Mouse (Mus musculus): ENCODE results near the gene Gm14325.
"Not testable (repeated sequence)": the region's sequence is repeated elsewhere in the genome, so short reads cannot be mapped to it uniquely, and the experiment has no call there.

GRCm38 (mm10) chr2:177821952-177822351 is 18.2 kb downstream of the Gm14325 start:
- peak; percentile 38 for TF ChIP-seq CTCF (IDR thresholded peaks at IDR 0.05)
- not testable (repeated sequence) for TF ChIP-seq POLR2A, EP300 (IDR thresholded peaks at IDR 0.05; ENCODE audit: insufficient read depth, low read depth, low read length)

Measured in heart, adult 2 months (tissue).